Mouse (Mus musculus) G1E (cell line): ENCODE data around the gene Man2a2. TPM values are rescaled to one million over a fixed set of nuclear protein-coding genes. Genes with fewer than 3 reads are reported as not detected.

Experiments used
- ATAC-seq: 2 replicates; pipeline ENCODE4 v1.8.0; 2016; ENCODE audit warnings: mild to moderate bottlenecking; ENCODE audit not compliant: insufficient number of reproducible peaks, poor library complexity, low FRiP score, severe bottlenecking; ENCODE audit errors: extremely low read depth
- DNase-seq: peaks from one replicate; pipeline ENCODE4 v3.0.0; 2012; ENCODE audit warnings: low spot score
- H3K27me3 ChIP-seq: 2 replicates; pipeline ENCODE4 v1.6.1; 2012; ENCODE audit warnings: mild to moderate bottlenecking, low read length, inconsistent platforms; ENCODE audit not compliant: insufficient read depth
- H3K36me3 ChIP-seq: replicated peaks from 2 replicates; pipeline ENCODE3; 2012; ENCODE audit warnings: mild to moderate bottlenecking, inconsistent platforms
- H3K4me1 ChIP-seq: 2 replicates; pipeline ENCODE4 v1.6.1; 2012; ENCODE audit warnings: low read depth, low read length, inconsistent platforms, mixed read lengths; ENCODE audit not compliant: insufficient read depth
- H3K4me3 ChIP-seq: 2 replicates; pipeline ENCODE4 v1.5.1; 2012; ENCODE audit warnings: low read depth, mild to moderate bottlenecking, inconsistent platforms, low read length, moderate library complexity, mixed read lengths
- H3K9me3 ChIP-seq: replicated peaks from 2 replicates; pipeline ENCODE4 v1.6.1; 2012; ENCODE audit warnings: inconsistent platforms
- CTCF ChIP-seq: IDR thresholded peaks from 2 replicates; pipeline ENCODE4 v1.5.1; 2012; ENCODE audit warnings: low read depth, low read length, inconsistent platforms, mixed read lengths
- GATA1 ChIP-seq: IDR thresholded peaks from 2 replicates; pipeline ENCODE4 v1.6.1; 2012; ENCODE audit warnings: borderline replicate concordance, low read length, inconsistent platforms, mixed read lengths
- GATA2 ChIP-seq: IDR thresholded peaks from 2 replicates; pipeline ENCODE4 v1.6.1; 2012; ENCODE audit warnings: low read depth, low read length, inconsistent platforms, borderline replicate concordance
- POLR2AphosphoS5 ChIP-seq: IDR thresholded peaks from 2 replicates; pipeline ENCODE4 v1.6.1; 2012; ENCODE audit warnings: low read depth, low read length, inconsistent platforms; ENCODE audit not compliant: insufficient replicate concordance
- TAL1 ChIP-seq: conservative IDR thresholded peaks from 2 replicates; pipeline ENCODE4 v1.6.1; 2012; ENCODE audit warnings: low read depth, low read length, inconsistent platforms, mixed read lengths
- polyA plus RNA-seq: library from polyadenylated mRNA; stranded (reverse); fragments of >175 nt; gene quantifications from 2 replicates; pipeline ENCODE4 v1.2.3, GENCODE M21; 2012
- total RNA-seq, 2 experiments: library from RNA; stranded (forward) in 1 of 2; stranded (reverse) in 1 of 2; fragments of 200-1000 nt in 1 of 2; fragments of >200 nt in 1 of 2; fragmentation: Nextera tagmentation in 1 of 2; gene quantifications; 2 replicates each; pipeline ENCODE4 v1.2.3; 2014 to 2017

Gene Man2a2
- total and polyA plus RNA-seq, 3 experiments: 37.0 to 63.1 (median 49.3) TPM

- H3K27me3 ChIP-seq: peaks cover 38% of the 10 kb centered on the region
- H3K9me3 ChIP-seq: no peaks in the 10 kb centered on the region
- ATAC-seq (no peak), DNase-seq (no peak)
- peak within 1 kb of the TSS; percentile 49; the same call in 1 of the 2 replicates for H3K4me3 ChIP-seq
- TF ChIP-seq POLR2AphosphoS5 (no peak), CTCF (no peak), GATA2 (no peak), GATA1 (no peak), TAL1 (no peak)
- peaks cover 5% of the 10 kb centered on the region for H3K36me3 ChIP-seq
- H3K4me1 ChIP-seq: peaks cover 58% of the 10 kb centered on the region
These were observed 34.1 kb upstream of the Man2a2 start, which contains the start of gene Furin for GRCm38 (mm10) chr7:80405188-80405695. Gene Furin, minus strand, starts transcription at chr7:80405436.

GRCm38 (mm10) chr7:80404101-80404894 is 33.1 kb upstream of the Man2a2 start:
- Histone ChIP-seq H3K9me3 (no peaks in the 10 kb centered on the region), H3K36me3 (peaks cover 9% of the 10 kb centered on the region), H3K27me3 (peaks cover 36% of the 10 kb centered on the region), H3K4me3 (peak overlapping the region; percentile 49; the same call in 1 of the 2 replicates), H3K4me1 (peaks cover 63% of the 10 kb centered on the region)
- TF ChIP-seq POLR2AphosphoS5 (no peak), GATA1 (no peak), TAL1 (peak; percentile 61), GATA2 (no peak), CTCF (no peak)
- ATAC-seq (peak; percentile 62), DNase-seq (peak; percentile 60)

GRCm38 (mm10) chr7:80403551-80403950 is 32.4 kb upstream of the Man2a2 start:
- TF ChIP-seq GATA2 (no peak), POLR2AphosphoS5 (no peak), TAL1 (no peak), GATA1 (no peak), CTCF (no peak)
- DNase-seq (no peak), ATAC-seq (no peak)
- Histone ChIP-seq H3K36me3 (peaks cover 16% of the 10 kb centered on the region), H3K27me3 (peaks cover 31% of the 10 kb centered on the region), H3K4me1 (peaks cover 68% of the 10 kb centered on the region), H3K9me3 (no peaks in the 10 kb centered on the region), H3K4me3 (peak overlapping the region; percentile 54; the same call in 1 of the 2 replicates)

GRCm38 (mm10) chr7:80402651-80403321 is 31.6 kb upstream of the Man2a2 start:
- Histone ChIP-seq H3K4me1 (peaks cover 73% of the 10 kb centered on the region), H3K4me3 (peak overlapping the region; percentile 83), H3K9me3 (no peaks in the 10 kb centered on the region), H3K36me3 (peaks cover 24% of the 10 kb centered on the region), H3K27me3 (peaks cover 23% of the 10 kb centered on the region)
- DNase-seq (peak; percentile 51), ATAC-seq (no peak)
- TF ChIP-seq GATA1 (no peak), TAL1 (no peak), POLR2AphosphoS5 (no peak), CTCF (no peak), GATA2 (no peak)

GRCm38 (mm10) chr7:80401860-80402641 is 30.9 kb upstream of the Man2a2 start:
- peaks cover 17% of the 10 kb centered on the region for H3K27me3 ChIP-seq
- TF ChIP-seq GATA1 (no peak), CTCF (no peak), TAL1 (no peak), POLR2AphosphoS5 (no peak), GATA2 (no peak)
- peak; percentile 49 for DNase-seq
- H3K36me3 ChIP-seq: peaks cover 31% of the 10 kb centered on the region
- H3K9me3 ChIP-seq: no peaks in the 10 kb centered on the region
- H3K4me3 ChIP-seq: peak overlapping the region; percentile 83
- H3K4me1 ChIP-seq: peaks cover 73% of the 10 kb centered on the region
- no peak for ATAC-seq
